Mouse (Mus musculus) activated CD4-positive, CD25-positive, alpha-beta regulatory T cell, adult 4 months (primary cell): ENCODE results near the gene Hspbp1. TPM values are rescaled to one million over a fixed set of nuclear protein-coding genes. Genes with fewer than 3 reads are reported as not detected.

Experiments
- ATAC-seq: one replicate; pipeline ENCODE4 v1.8.0; 2017
- polyA plus RNA-seq, 2 experiments: library from polyadenylated mRNA; unstranded; fragments of 100-300 nt; shearing (Covaris generic); gene quantifications; one replicate each; pipeline ENCODE4 v1.2.1; 2017

The Hspbp1 gene
- 10 to 100 TPM; 38.9 to 60.9 TPM for polyA plus RNA-seq

GRCm38 (mm10) chr7:4684632-4685417 is at the start of gene Hspbp1:
Gene Hspbp1, minus strand, starts transcription at chr7:4685068.
- peak; percentile 95 for ATAC-seq

DNA sequence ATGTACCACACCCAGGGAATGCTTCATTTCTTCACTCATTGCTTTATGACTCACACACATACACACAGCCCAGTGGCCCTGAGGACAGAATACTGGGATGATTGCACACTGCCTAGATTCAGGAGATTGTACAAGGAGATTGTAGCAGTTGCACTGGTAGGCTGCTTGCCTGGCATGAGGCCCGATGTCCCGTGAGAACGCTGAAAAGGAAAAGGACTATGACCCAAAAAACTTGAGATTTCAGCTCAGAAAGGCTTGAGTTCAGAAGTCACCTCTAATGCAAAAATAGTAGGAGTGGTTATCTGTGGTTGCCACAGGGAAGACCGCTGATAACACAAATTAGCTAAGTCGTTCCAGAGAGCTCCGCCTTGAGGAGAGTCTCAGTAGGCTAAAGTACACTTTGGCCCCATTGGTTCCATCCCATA is 48.1 kb upstream of the Hspbp1 start:
- ATAC-seq = no peak

GRCm38 (mm10) chr7:4731090-4731489 is 46.2 kb upstream of the Hspbp1 start:
- no peak for ATAC-seq

GRCm38 (mm10) chr7:4725169-4725568 is 40.3 kb upstream of the Hspbp1 start, which contains the start of gene Tmem150b:
Gene Tmem150b, minus strand, starts transcription at chr7:4725249.
- ATAC-seq = no peak

DNA sequence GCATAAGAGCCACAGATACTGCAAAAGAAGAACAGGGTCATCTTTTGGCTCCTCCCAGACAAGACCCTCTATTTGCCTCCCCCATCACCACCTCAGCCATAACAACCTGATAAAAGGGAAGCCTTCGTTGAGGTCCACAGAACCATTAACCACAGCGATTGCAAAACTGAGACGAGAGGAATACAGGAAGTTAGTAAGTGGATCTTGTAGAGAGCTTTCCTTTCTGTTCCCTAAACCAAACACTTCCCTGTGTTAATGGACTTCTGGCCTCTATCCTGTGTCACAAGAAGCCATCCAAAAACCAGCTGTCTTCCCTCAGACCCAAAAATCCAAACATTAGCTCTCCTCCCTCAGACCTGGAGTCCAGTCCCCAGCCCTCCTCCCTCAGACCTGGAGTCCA is 39.5 kb upstream of the Hspbp1 start:
- ATAC-seq = no peak

- ATAC-seq = no peak
Measured at GRCm38 (mm10) chr7:4723508-4723907, 38.6 kb upstream of the Hspbp1 start.

DNA sequence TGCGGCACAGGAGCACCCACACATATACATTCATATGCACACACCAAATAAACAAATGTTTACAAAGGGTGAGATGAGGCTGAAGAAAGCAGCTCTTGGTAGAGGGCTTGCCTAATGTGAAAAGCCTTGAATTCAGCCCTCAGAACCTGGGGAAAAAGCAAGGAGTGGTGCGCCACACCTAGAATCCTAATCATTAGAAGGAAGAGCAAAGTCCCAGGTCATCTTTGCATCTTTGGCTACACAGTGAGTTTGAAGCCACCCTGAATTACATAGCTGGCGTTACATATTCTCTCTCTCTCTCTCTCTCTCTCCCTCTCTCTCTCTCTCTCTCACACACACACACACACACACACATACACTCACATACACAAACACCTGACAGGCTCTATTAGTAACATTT is 34.4 kb upstream of the Hspbp1 start:
- no peak for ATAC-seq

DNA sequence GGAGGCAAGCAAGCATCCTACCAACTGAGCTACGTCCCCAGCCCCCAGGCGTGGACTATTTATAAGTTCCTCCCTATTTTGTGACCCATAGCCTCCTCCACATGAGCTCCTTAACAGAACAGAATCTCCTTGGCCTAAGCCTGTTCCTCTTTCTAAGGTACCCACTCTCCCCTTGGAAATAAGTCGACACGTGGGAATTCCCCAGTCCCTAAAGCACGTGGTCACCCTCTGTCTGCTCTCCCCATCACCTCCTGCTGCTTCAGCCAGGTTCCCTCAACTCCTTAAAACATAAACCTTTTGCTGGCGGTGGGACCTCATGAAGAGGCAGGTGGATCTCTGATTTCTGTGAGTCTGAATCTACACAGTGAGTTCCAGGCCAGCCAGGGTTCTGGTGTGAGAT is 32.1 kb upstream of the Hspbp1 start:
- ATAC-seq = no peak

DNA sequence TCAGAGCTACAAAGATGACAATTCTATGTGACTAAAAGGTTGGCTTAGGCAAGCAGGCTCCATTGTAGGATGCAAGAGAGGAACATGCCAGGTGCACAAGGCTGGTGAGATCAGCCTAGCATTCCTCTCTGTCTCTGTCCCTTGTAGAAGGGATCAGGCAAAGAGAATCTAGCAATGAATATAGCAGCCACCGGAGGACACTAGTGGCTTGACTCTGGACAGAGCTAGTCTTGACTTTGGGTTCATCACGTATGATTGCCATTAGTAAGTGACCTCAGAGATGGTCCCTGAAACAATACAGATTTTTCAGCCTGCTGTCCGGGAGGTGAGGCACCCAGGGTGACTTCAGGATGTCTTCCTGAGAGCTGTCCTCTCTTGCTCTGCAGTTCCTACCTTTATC is 27.7 kb upstream of the Hspbp1 start:
- no peak for ATAC-seq

DNA sequence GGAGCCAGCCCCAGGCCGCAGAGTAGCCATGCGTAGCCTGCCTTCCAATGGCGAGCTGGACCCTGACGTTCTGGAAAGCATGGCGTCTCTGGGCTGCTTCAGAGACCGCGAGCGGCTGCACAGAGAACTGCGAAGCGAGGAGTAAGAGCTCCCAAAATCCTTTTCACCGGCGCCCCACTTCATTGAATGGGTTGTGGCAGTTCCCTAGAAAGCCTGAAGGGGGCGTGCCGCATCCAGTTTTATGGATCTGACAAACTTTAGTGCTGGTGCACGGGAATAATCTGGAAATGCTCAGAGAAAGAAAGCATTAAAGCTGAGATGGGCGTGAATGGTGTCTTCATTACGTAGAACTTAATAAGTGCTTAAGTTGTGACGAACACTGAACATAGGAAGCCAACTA is 20.2 kb upstream of the Hspbp1 start:
- ATAC-seq = no peak

- ATAC-seq = no peak
Measured at GRCm38 (mm10) chr7:4703195-4703594, 18.3 kb upstream of the Hspbp1 start.

GRCm38 (mm10) chr7:4702334-4702733 is 17.5 kb upstream of the Hspbp1 start:
- no peak for ATAC-seq

DNA sequence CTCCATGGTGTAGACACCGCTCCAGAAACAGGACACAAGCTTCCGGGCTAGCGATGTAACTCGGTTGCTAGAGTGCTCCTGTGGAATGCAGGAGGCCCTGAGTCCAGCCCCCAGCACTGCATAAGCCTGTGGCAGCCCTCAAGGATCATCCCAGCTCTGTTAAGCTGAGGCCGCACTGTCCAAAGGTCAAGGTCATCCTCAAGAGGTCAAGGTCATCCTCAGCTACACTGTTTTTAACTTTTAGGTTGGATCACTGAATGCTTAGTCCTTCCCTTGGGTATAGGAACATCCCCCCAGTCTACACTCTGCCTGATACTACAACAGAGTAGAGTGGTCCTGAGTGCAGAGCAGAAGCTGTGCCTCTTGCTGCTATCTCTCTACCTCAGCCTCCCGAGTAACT is 8.1 kb upstream of the Hspbp1 start:
- ATAC-seq = no peak

- ATAC-seq = no peak
Measured at GRCm38 (mm10) chr7:4690951-4691653, 6.2 kb upstream of the Hspbp1 start.

DNA sequence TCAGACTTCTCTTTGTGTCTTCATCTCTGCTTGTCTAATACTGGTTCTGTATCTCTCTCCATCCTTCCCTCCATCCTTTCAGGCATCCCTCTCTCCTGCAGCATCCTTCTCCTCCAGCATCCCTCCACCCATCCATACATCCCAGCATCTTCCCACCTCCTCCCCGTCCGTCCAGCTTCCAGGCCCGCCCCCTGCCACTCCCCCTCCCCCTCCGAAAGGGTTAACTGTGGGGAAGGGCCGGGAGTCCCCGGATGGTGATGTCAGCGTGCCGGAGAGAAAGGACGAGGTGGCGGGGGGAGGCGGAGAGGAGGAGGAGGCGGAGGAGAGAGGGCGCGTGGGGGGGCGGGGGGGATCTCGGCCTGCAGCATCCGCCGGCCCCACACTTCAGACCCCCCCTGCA is 5.5 kb upstream of the Hspbp1 start, which contains the start of gene Brsk1:
TSS of gene Brsk1 (plus strand) at position 218 of the 400 bp plus-strand sequence.
- ATAC-seq = no peak

DNA sequence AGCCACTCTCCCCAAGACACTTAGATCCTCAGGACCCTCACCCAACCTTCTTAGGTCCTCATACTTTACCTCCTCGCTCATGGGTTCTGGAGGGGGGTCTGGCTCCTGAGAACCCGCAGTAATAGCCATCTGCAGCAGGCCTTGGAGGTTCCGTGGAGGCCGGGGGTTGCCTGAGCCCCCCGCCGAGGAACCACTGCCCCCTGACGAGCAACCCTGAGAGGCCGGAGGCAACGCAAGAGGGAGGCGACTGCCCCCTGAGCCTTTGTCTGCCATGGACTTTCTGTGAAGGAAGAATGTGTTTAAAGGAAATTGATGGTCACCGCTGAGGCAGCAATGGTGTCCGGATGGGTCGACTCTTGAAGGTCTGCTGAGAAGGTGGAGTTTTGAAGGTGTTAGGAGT is 665 bp downstream of the Hspbp1 start:
- no peak for ATAC-seq

- no peak for ATAC-seq
Measured at GRCm38 (mm10) chr7:4683307-4683706, 1.6 kb downstream of the Hspbp1 start.

DNA sequence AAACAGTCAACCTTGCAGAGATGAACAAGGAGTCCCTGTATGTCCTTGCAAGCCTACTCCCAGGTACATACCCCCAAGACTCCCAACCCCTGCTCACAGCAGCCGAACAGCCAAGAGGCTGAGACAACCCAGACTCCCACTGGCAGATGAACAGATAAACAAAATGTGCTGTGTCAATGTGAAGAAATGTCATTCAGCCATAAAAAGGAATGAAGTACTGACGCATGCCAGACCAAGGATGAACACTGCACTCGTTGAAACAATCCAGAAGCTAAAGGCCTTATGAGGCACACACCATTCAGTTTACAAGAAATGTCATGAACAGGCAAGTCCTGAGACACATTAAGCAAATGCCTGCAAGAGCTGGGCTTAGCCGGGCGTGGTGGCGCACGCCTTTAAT is 9.7 kb downstream of the Hspbp1 start:
- no peak for ATAC-seq

GRCm38 (mm10) chr7:4674114-4674731 is 10.6 kb downstream of the Hspbp1 start:
- peak; percentile 79 for ATAC-seq

DNA sequence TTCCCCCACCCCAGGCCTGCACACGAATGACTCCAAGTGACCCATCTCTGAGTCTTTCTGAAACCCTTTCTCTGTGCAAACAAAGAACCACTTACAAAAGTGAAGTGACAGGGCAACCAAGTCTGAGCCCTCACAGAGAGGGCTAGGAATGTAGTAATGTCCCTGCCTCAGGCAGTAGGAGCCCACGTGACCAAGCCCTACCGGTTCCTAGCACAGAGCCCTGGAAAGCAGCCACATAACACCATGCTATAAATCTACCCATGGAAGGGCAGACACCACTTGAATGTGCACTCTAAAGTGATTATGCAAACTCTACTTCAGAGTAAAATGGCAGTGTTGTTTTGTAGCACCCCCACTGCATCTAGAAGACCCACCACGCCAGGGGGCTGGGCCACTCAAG is 12.9 kb downstream of the Hspbp1 start:
- ATAC-seq = no peak

GRCm38 (mm10) chr7:4670655-4671255 is 14.1 kb downstream of the Hspbp1 start:
- ATAC-seq = no peak

DNA sequence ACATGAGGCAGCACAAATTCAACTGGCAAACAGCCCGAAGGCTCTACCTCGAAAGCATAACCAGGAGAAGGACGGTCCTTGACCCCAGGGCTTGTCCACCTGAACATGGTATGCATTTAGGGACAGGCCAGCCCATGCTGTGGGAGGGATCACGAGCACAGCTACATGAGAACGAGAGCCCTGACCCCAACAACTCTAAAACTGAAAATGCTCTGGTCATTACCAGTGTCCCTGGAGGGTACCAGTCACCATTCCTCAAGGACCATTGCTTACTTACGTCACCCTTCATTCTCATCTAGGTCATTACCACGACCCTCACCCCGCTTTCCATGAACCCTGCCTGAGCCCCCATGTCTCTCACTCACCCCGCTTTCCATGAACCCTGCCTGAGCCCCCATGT is 15.7 kb downstream of the Hspbp1 start:
- no peak for ATAC-seq

GRCm38 (mm10) chr7:4668506-4668905 is 16.4 kb downstream of the Hspbp1 start:
- no peak for ATAC-seq
